Mouse (Mus musculus) E14TG2a.4 (cell line): ENCODE measurements at regions not wholly inside any gene's neighbourhood (a gene's known extent, or its start where the extent isn't known, plus 50 kb on each side); places are given as distances from the start of the nearest gene placed in this dataset.
"Not testable (repeated sequence)": the region's sequence is repeated elsewhere in the genome, so short reads cannot be mapped to it uniquely, and the experiment has no call there.

Experiments
- H3K27me3 ChIP-seq: 2 replicates; pipeline ENCODE4 v1.6.1; 2014; ENCODE audit warnings: low read length, control low read depth; ENCODE audit not compliant: insufficient read depth
- H3K36me3 ChIP-seq: 2 replicates; pipeline ENCODE4 v1.6.1; 2014; ENCODE audit warnings: low read length, control low read depth; ENCODE audit not compliant: insufficient read depth
- H3K4me1 ChIP-seq: replicated peaks from 2 replicates; pipeline ENCODE4 v1.6.1; 2014; ENCODE audit warnings: low read depth, low read length, control low read depth
- H3K4me3 ChIP-seq: replicated peaks from 2 replicates; pipeline ENCODE4 v1.5.1; 2014; ENCODE audit warnings: mild to moderate bottlenecking, low read length
- H3K9me3 ChIP-seq: 2 replicates; pipeline ENCODE4 v1.6.1; 2014; ENCODE audit warnings: low read length, control low read depth
- CTCF ChIP-seq: conservative IDR thresholded peaks from 2 replicates; pipeline ENCODE4 v1.5.1; 2014; ENCODE audit warnings: low read length
- NANOG ChIP-seq: IDR thresholded peaks from 2 replicates; pipeline ENCODE4 v1.6.1; 2014; ENCODE audit warnings: borderline replicate concordance, low read length, mixed read lengths
- POU5F1 ChIP-seq: IDR thresholded peaks from 2 replicates; pipeline ENCODE4 v1.6.1; 2014; ENCODE audit warnings: low read length, borderline replicate concordance

- Histone ChIP-seq H3K4me1 (no peaks in the 10 kb centered on the region), H3K36me3 (no peaks in the 10 kb centered on the region), H3K4me3 (no peak overlapping the region), H3K27me3 (no peaks in the 10 kb centered on the region), H3K9me3 (peaks cover 17% of the 10 kb centered on the region)
- TF ChIP-seq NANOG (no peak), POU5F1 (no peak), CTCF (no peak)
Observed at GRCm38 (mm10) chr4:94394462-94394861, 161.9 kb upstream of the Gm10306 start.

- Histone ChIP-seq H3K27me3 (no peaks in the 10 kb centered on the region), H3K9me3 (peaks cover 17% of the 10 kb centered on the region), H3K4me3 (no peak overlapping the region), H3K36me3 (no peaks in the 10 kb centered on the region), H3K4me1 (no peaks in the 10 kb centered on the region)
- no peak for TF ChIP-seq NANOG
- TF ChIP-seq CTCF = no peak
- TF ChIP-seq POU5F1 = no peak
Observed at GRCm38 (mm10) chr4:94397284-94397683, 159.1 kb upstream of the Gm10306 start.

- TF ChIP-seq CTCF (no peak), NANOG (no peak), POU5F1 (no peak)
- no peaks in the 10 kb centered on the region for H3K36me3 ChIP-seq
Observed at GRCm38 (mm10) chr4:94406922-94407321, 149.4 kb upstream of the Gm10306 start.

GRCm38 (mm10) chr4:94407503-94407902 is 148.8 kb upstream of the Gm10306 start:
- Histone ChIP-seq H3K27me3 (no peaks in the 10 kb centered on the region), H3K36me3 (no peaks in the 10 kb centered on the region), H3K9me3 (no peaks in the 10 kb centered on the region), H3K4me1 (no peaks in the 10 kb centered on the region), H3K4me3 (no peak overlapping the region)
- TF ChIP-seq CTCF = no peak
- no peak for TF ChIP-seq NANOG
- TF ChIP-seq POU5F1 = no peak

More at GRCm38 (mm10) chr4:94406922-94407321, 149.4 kb upstream of the Gm10306 start:
- Histone ChIP-seq H3K4me1 (no peaks in the 10 kb centered on the region), H3K4me3 (no peak overlapping the region), H3K9me3 (no peaks in the 10 kb centered on the region), H3K27me3 (no peaks in the 10 kb centered on the region)

- Histone ChIP-seq H3K4me3 (no peak overlapping the region), H3K4me1 (no peaks in the 10 kb centered on the region), H3K36me3 (no peaks in the 10 kb centered on the region), H3K27me3 (no peaks in the 10 kb centered on the region), H3K9me3 (no peaks in the 10 kb centered on the region)
- TF ChIP-seq CTCF (no peak), POU5F1 (no peak), NANOG (no peak)
Observed at GRCm38 (mm10) chr4:94412661-94413060, 143.7 kb upstream of the Gm10306 start.

GRCm38 (mm10) chr4:94425525-94425924 is 130.8 kb upstream of the Gm10306 start:
- not testable (repeated sequence) for H3K36me3 ChIP-seq, H3K4me1 ChIP-seq, H3K27me3 ChIP-seq, H3K4me3 ChIP-seq, H3K9me3 ChIP-seq

- 0 out of 2 replicates have a peak, but pooled peaks cover 6% of the 10 kb centered on the region for H3K4me1 ChIP-seq
- H3K9me3 ChIP-seq = no peaks in the 10 kb centered on the region; the same call in 1 of the 2 replicates
- TF ChIP-seq NANOG (no peak), CTCF (no peak), POU5F1 (no peak)
- no peak overlapping the region for H3K4me3 ChIP-seq
- H3K27me3 ChIP-seq = no peaks in the 10 kb centered on the region
- H3K36me3 ChIP-seq = no peaks in the 10 kb centered on the region
Observed at GRCm38 (mm10) chr4:94427581-94427980, 128.8 kb upstream of the Gm10306 start.

- no peaks in the 10 kb centered on the region for H3K27me3 ChIP-seq
- H3K36me3 ChIP-seq = no peaks in the 10 kb centered on the region
- no peak overlapping the region for H3K4me3 ChIP-seq
- no peaks in the 10 kb centered on the region; the same call in 1 of the 2 replicates for H3K9me3 ChIP-seq
- 0 out of 2 replicates have a peak, but pooled peaks cover 6% of the 10 kb centered on the region for H3K4me1 ChIP-seq
- no peak for TF ChIP-seq NANOG
- TF ChIP-seq POU5F1 = no peak
- TF ChIP-seq CTCF = no peak
Observed at GRCm38 (mm10) chr4:94432005-94432404, 124.3 kb upstream of the Gm10306 start.

GRCm38 (mm10) chr4:94437717-94438435 is 118.5 kb upstream of the Gm10306 start:
- Histone ChIP-seq H3K9me3 (no peaks in the 10 kb centered on the region), H3K27me3 (no peaks in the 10 kb centered on the region), H3K36me3 (no peaks in the 10 kb centered on the region), H3K4me1 (no peaks in the 10 kb centered on the region), H3K4me3 (no peak overlapping the region)
- TF ChIP-seq CTCF = no peak
- no peak for TF ChIP-seq POU5F1
- no peak for TF ChIP-seq NANOG
